Mouse (Mus musculus): Measurements from ENCODE around the gene Mzt1. TPM values are rescaled to one million over a fixed set of nuclear protein-coding genes. Genes with fewer than 3 reads are reported as not detected.

Gene Mzt1
- polyA plus RNA-seq, 1 experiment from 2014 or later, result 69.2 TPM

DNA sequence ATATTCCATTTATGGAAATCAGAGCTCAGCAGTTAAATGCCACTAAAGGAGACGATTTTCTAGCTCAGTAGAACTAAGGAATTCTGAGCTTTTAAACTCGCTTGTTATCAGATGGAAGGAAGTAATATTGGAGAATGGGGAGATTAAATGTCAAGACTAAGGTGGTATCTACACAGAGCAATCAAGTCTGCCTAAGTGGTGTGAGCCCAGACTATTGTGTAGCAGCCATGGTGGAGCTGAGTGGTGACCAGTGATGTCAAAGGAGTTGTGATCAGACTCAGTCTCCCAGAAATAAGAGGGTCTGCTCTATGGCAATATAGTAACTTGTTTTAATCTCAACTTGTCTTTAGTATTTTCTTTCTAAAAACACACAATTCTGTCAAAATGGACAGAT, 35.0 kb downstream of the Mzt1 start:
- no peaks in the 10 kb centered on the region for H3K36me3 ChIP-seq
- H3K9ac ChIP-seq, result no peak overlapping the region
- WGBS, result 41% methylated on average over 2 of the region's 2 CpGs
- no peak overlapping the region for H3K4me2 ChIP-seq (replicated peaks)
- no peaks in the 10 kb centered on the region for H3K9me3 ChIP-seq (replicated peaks)
- H3K27me3 ChIP-seq, result no peaks in the 10 kb centered on the region
- H3K27ac ChIP-seq (replicated peaks), result no peak overlapping the region
- no peaks in the 10 kb centered on the region for H3K4me1 ChIP-seq
- no peak for ATAC-seq (ENCODE audit: insufficient number of reproducible peaks, low FRiP score, low TSS enrichment, low read depth)
- H3K4me3 ChIP-seq (replicated peaks), result no peak overlapping the region

DNA sequence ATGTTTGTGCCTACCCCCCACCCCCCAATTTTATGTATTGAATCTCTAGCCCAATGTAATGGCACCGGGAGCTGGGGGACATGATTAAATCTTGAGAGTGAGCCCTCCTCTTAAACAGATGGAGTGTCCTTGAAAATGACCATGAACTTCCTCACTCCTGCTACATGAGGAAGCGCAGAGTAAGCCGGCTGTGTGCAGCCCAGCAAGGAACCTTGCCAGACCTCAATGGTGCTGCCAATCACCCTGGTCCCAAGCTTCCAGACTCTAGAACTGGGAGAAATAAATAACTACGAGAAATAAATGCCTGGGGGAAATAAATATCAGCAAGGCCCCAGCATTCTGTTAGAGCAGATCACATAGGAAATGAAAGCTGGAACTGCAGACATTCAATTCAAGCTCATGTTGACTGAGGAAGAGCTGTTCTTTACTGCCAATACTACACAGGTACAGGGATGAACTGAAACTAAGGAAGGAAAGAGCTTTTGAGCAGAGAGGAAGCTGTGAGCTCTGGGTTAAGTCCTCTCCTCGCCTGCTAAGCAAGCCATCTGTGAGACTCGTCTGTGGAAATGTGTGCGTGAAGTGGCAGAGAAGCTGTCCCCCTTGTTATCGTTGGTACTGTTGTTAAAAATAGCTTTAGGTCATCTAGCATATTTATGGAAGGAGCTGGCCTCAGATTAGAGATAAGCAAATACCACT, 35.6 kb downstream of the Mzt1 start:
- no peak for ATAC-seq (ENCODE audit: insufficient number of reproducible peaks, low FRiP score, low TSS enrichment, low read depth)
- Histone ChIP-seq H3K4me1 (no peaks in the 10 kb centered on the region), H3K4me3 (replicated peaks) (no peak overlapping the region), H3K27ac (replicated peaks) (no peak overlapping the region), H3K27me3 (no peaks in the 10 kb centered on the region), H3K9ac (no peak overlapping the region), H3K36me3 (no peaks in the 10 kb centered on the region), H3K4me2 (replicated peaks) (no peak overlapping the region), H3K9me3 (replicated peaks) (no peaks in the 10 kb centered on the region)
- WGBS, result 59% methylated on average over 8 of the region's 8 CpGs

DNA sequence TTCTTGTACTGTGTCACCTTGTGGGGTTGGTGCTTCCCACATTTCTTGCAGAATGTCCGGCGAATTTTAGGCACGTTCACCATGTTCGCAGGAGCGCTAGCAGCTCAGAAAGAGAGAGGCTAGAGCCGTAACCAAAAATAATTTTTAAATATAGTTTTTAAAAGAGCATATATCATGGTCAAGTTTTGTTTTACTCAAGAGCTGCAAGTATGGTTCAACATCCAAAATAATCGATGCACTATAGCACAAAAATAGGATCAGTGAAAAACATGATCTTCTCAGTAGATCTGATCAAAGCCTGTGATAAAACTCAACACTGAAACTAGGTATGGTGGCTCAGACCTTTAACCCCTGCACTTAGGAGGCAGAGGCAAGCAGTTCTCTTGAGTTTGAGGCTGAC, 51.7 kb downstream of the Mzt1 start, which contains the start of gene Rpl36a-ps1:
Gene Rpl36a-ps1, minus strand, starts transcription at position 101 of the 400 bp plus-strand sequence.
- Histone ChIP-seq H3K9ac (no peak within 1 kb of the TSS), H3K27me3 (no peaks in the 10 kb centered on the region), H3K4me1 (no peaks in the 10 kb centered on the region), H3K27ac (replicated peaks) (no peak within 1 kb of the TSS), H3K9me3 (replicated peaks) (no peaks in the 10 kb centered on the region), H3K4me2 (replicated peaks) (no peak within 1 kb of the TSS), H3K4me3 (replicated peaks) (no peak within 1 kb of the TSS), H3K36me3 (no peaks in the 10 kb centered on the region)
- no peak for ATAC-seq (ENCODE audit: insufficient number of reproducible peaks, low FRiP score, low TSS enrichment, low read depth)
- WGBS, result 96% methylated on average over 7 of the region's 7 CpGs

DNA sequence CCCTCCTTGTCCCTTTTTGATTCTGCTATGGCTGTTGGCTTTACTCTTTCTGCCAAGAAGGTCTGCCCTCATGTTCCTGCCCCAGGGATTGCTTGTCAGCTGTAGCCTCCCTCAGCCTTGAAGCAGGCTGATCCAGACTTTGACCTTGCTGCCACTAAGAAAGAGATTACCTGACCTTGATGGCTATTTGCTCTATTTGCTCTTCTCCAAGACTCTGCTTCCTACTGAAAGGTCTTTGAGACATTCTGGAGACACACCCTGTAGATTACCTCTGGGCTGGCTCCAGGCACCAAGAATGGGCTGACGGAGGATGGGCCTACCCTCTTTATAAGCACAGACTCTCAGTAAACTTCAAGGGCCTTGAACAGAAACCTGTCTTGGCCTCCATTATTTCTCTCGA, 53.5 kb downstream of the Mzt1 start:
- no peak for ATAC-seq (ENCODE audit: insufficient number of reproducible peaks, low FRiP score, low TSS enrichment, low read depth)
- Histone ChIP-seq H3K9ac (no peak overlapping the region), H3K27ac (replicated peaks) (no peak overlapping the region), H3K4me2 (replicated peaks) (no peak overlapping the region), H3K36me3 (no peaks in the 10 kb centered on the region), H3K27me3 (no peaks in the 10 kb centered on the region), H3K9me3 (replicated peaks) (no peaks in the 10 kb centered on the region), H3K4me1 (no peaks in the 10 kb centered on the region), H3K4me3 (replicated peaks) (no peak overlapping the region)
- 71% methylated on average over 2 of the region's 2 CpGs for WGBS

DNA sequence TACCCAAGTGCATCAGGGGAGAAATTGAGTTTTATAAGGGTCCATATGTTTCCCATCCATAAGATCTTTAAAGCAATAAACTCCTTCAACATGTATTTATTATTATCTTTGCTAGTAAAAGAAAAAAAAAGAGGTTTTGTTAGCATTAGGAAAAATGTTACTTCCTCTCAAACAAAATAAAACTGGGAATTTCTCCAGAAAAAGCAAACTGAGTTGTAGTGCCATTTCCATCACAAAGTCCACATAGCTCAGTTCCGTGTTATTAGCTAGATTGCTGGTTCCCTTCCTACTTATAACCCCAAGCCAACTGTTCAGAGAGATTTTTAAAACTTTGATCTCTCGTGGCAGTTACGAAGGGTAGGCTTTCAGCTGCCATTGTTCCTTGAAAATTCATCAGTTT, 55.3 kb downstream of the Mzt1 start:
- Histone ChIP-seq H3K9ac (no peak overlapping the region), H3K27ac (replicated peaks) (no peak overlapping the region), H3K27me3 (no peaks in the 10 kb centered on the region), H3K4me1 (no peaks in the 10 kb centered on the region), H3K4me2 (replicated peaks) (no peak overlapping the region), H3K4me3 (replicated peaks) (no peak overlapping the region), H3K36me3 (no peaks in the 10 kb centered on the region), H3K9me3 (replicated peaks) (no peaks in the 10 kb centered on the region)
- ATAC-seq (ENCODE audit: insufficient number of reproducible peaks, low FRiP score, low TSS enrichment, low read depth), result no peak
- 38% methylated on average over 3 of the region's 3 CpGs for WGBS

GRCm38 (mm10) chr14:98989818-98990217, 56.1 kb downstream of the Mzt1 start:
- Histone ChIP-seq H3K27me3 (no peaks in the 10 kb centered on the region), H3K9ac (no peak overlapping the region), H3K36me3 (no peaks in the 10 kb centered on the region), H3K9me3 (replicated peaks) (no peaks in the 10 kb centered on the region), H3K4me3 (replicated peaks) (no peak overlapping the region), H3K4me1 (no peaks in the 10 kb centered on the region), H3K27ac (replicated peaks) (no peak overlapping the region), H3K4me2 (replicated peaks) (no peak overlapping the region)
- 29% methylated on average over 3 of the region's 3 CpGs for WGBS
- ATAC-seq (ENCODE audit: insufficient number of reproducible peaks, low FRiP score, low TSS enrichment, low read depth), result no peak

Other genes starting within 250 kb of the Mzt1 start
- 1.6 and 2.4 TPM in 2 replicates for gene Rpl36a-ps1, start 51.8 kb downstream of the Mzt1 start, polyA plus RNA-seq (2015; fragmentation: Nextera tagmentation; extraction: Ambion mirVana)
- gene Bora, start 88 bp upstream of the Mzt1 start, polyA plus RNA-seq (2015; fragmentation: Nextera tagmentation; extraction: Ambion mirVana), result 46.7 and 48.5 TPM in 2 replicates
- gene Pibf1, start 53.3 kb upstream of the Mzt1 start, polyA plus RNA-seq (2015; fragmentation: Nextera tagmentation; extraction: Ambion mirVana), result 19.2 and 19.9 TPM in 2 replicates
- gene Dis3, start 53.6 kb upstream of the Mzt1 start, polyA plus RNA-seq (2015; fragmentation: Nextera tagmentation; extraction: Ambion mirVana), result 25.5 and 27.6 TPM in 2 replicates